Mouse (Mus musculus) CH12F3 (cell line): ENCODE data around the gene Zfp710.
"Not testable (repeated sequence)": the region's sequence is repeated elsewhere in the genome, so short reads cannot be mapped to it uniquely, and the experiment has no call there.

Source experiments
- in situ Hi-C: fragments of 300-500 bp; cut with MboI; formaldehyde crosslinking; loops from 2 replicates; pipeline ENCODE4 v1.14.3; 2020; ENCODE audit warnings: low sequenced_read_pairs

The Zfp710 gene

DNA sequence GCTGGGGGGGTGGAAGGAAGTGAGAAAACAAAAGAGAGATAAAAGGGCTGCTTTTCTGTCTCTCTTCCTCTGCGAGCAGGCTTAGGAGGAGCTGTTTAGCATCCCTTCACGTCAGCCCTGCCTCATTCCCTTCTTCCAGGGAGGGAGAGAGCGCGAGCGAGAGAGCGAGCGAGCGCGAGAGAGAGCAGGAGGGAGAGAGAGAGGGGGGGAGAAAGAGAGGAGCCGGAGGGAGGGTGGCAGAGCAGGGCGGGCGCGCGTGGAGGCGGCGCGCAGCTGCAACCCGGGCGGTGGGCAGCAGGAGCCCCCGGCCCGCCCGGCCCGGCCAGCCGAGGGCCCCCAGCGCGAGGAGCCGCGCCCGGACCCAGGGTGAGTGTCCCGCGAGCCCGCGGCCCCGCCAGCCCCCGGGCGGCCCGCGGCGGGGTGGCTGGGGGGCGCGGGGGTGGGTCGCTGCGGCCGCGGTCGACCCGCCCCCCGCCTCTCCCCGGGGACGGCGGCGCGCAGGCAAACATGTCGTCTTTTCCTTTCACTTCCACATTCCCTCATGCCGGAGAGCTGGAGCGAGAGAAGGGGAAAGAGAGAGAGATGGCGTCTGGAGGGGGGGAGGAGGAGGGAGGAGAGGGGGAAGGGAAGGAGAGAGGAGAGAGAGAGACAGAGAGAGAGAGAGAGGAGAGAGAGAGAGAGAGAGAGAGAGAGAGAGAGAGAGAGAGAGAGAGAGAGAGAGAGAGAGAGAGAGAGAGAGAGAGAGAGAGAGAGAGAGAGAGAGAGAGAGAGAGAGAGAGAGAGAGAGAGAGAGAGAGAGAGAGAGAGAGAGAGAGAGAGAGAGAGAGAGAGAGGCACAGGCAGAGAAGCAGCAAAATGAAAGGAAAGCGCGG, 1.7 kb downstream of the Zfp710 start:
- in situ Hi-C loops: no loop called here

DNA sequence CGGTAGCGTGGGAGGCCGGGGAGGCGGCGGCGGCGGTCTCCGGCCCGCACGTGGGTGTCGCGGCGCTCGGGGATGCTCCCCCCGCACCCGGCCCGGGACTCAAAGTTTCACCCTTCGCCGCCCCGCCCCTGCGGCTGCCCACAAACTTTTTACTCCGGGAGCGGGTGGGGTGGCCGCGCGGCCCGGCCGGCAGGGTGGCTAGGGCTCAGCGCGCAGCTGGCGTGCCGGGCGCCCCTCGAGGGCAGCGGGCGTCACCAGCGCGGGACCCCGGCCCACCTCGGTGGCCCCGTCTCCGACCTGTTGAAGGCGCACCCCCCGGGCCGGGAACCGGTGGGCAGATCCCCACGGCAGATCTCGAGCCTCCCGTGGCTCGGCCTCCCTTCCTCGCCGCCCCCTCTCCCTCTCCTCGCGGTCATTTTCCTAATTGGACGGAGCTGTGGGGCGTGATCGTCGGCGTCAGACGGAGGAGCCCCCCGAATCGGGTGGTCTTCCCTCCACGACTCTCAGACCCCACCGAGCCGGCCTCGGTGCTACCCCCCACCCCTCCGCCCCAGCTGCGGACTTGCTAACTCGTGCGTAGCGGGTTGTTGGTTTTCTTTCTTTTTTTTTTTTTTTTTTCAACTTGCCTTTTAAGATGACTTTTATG, 2.5 kb downstream of the Zfp710 start:
- in situ Hi-C loops: no loop called here

DNA sequence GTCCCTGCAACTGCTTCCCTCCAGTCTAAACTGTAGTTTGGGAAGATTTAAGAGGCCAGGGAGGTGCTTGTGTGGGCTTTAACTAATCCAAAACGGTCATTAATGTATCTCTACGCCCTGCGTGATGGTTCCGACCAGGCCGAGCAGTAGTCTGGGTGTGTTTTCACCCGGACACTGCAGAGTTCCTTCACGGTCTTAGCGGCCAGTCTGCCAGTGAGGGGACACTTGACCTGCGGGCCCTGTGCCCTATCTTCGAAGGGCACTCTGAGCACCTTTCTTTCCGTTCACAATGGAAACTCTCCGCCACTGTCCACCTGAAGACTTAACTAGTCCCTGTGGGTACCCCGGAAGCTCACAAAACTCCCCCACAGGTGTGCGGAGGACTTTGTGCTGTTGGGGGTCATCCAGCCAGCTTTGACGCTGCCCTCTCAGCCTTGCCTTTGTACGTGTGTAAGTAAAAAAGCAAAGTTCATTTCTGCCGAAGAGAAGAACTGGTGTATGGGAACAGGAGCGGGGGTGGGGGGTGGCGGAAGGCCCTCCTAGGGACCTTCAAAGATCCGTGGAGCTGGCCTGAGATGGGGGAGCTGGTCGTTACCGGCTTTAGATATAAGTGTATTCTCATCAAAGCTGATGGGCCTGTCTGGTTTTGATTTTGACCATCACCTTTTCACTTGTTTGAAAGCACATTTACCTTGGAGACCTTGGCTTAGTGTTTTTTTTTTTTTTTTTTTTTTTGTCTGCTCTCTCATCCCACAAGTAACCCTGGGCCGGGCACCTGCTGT, 3.2 kb downstream of the Zfp710 start:
- in situ Hi-C loops: no loop called here

DNA sequence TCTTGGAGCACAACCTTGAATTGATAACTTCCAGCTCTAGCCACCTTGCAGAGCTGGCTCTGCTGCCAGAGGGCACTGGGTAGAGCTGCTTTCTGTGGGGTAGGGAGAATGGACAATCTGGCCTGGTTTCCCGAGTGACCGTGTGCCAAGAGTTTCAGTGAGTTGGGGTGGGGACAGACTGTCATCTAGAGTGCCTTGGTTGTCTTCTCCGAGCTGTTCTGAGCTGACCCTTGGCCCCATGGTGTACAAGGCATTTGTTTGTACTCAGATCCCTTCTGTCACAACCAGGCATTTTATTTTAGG, 3.8 kb downstream of the Zfp710 start:
- in situ Hi-C loops: no loop called here

DNA sequence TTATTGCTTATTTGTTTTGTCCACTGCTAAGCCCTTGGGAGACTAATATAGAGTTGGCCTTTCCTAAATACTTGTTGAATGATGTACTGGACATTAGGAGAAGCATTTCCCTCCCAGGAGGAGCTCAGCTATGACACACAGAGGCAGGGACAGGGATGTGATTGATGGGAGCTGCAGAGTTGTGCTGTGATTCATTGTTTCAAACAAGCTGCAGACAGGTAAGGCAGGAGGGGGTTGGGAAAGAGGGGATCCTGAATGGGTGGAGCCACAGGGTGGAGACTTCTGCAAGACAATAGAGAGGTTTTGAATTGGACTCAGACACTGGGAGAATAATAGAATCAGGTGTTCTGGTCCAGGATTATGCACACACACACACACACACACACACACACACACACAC, 5.4 kb downstream of the Zfp710 start:
- in situ Hi-C loops: no loop called here

GRCm38 (mm10) chr7:80030486-80030885, 5.9 kb downstream of the Zfp710 start:
- in situ Hi-C loops: no loop called here

DNA sequence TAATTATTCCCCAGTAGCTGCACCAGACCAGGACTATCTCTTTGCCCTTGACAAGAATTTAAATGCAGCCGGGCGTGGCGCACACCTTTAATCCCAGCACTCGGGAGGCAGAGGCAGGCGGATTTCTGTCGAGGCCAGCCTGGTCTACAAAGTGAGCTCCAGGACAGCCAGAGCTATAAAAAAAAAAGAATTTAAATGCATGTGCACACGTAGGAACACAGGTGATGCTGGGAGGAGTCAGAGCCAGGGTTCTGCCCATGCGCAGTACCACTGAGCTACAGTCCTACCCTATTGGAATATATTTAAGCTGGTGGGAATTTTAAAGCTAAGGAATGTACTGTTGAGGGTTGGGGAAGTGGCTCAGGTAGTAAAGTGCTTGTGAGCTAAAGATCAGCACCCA, 6.4 kb downstream of the Zfp710 start:
- in situ Hi-C loops: no loop called here

DNA sequence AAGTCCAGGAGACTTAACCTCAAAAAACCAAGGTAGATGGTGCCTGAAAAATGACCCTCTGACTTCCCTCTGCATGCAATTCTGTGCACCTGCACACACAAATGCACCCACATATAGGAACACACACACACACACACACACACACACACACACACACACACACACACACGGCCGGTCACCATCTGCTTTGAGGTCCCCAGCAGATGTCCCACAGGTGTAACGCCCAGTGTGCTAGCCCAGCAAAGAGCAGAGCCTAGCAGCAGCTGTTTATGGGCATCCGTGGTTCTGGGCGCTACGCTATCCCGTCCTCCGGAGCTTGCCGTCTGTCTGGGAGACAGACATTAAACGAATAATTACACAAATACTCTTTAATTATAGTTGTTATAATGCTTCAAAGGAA, 6.9 kb downstream of the Zfp710 start:
- in situ Hi-C loops: no loop called here

- in situ Hi-C loops: no loop called here
Measured at GRCm38 (mm10) chr7:80032216-80033052, 7.8 kb downstream of the Zfp710 start.

DNA sequence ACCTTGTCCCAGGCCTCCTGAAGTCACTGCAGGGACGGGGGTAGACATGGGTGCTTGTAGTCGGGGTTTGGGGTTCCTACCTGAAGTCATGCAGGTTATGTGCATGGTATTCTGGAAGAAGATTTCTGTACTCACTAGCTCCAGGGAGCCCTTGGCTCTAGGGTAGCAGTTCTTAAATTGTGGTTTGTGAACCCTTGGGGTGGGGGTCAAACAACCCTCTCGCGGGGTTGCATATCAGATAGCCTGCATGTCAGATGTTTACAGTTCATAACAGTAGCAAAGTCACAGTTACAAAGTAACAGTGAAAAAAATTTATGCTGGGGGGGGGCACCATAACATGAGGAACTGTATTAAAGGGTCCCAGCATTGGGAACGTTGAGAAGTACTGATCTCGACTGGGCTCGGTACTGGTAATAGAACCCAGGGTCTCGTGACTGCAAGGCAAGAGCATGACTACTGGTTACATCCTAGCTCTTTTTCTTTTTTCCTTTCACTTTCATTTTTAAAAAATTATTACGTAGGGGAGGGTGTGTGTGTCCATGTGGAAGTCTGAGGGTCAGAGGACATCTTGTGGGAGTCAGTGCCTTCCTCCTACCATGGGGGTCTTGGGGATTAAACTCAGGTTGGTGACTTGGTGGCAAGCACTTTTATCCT, 8.6 kb downstream of the Zfp710 start:
- in situ Hi-C loops: no loop called here

DNA sequence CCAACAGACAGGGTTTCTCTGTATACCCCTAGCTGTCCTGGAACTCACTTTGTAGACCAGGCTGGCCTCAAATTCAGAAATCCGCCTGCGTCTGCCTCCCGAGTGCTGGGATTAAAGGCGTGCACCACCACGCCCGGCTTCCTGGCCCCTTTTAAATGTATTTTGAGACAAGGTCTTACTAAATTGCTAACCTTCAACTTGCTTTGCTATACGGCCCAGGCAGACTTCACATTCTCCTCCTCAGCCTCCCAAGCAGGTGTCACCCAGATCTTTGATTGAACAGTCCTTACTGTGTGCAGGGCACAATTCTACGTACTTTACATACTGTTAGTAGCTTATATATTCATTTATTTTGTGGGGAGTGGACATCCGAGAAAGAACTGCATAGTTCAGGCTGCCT, 9.2 kb downstream of the Zfp710 start:
- in situ Hi-C loops: no loop called here

- in situ Hi-C loops: no loop called here
Measured at GRCm38 (mm10) chr7:80035086-80035485, 10.5 kb downstream of the Zfp710 start.

DNA sequence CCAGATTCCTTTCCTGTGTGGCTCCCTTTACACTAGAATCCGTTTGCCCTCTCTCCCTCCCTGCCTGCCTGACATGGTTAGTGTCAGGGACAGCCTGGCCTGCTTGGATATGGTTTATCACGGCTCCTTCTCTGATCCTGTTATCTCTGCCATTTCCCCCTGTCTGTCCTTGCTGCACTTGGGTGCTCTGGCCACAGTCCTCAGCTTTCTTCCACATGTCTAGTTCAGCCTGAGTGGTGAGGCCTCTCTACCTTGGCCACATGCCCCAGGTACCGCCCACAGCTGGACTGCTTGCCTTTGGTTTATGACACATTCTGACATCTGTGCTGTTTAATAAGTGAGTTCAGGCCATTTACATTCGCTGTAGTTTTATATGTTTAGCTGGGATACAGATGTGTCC, 11.1 kb downstream of the Zfp710 start:
- in situ Hi-C loops: no loop called here

DNA sequence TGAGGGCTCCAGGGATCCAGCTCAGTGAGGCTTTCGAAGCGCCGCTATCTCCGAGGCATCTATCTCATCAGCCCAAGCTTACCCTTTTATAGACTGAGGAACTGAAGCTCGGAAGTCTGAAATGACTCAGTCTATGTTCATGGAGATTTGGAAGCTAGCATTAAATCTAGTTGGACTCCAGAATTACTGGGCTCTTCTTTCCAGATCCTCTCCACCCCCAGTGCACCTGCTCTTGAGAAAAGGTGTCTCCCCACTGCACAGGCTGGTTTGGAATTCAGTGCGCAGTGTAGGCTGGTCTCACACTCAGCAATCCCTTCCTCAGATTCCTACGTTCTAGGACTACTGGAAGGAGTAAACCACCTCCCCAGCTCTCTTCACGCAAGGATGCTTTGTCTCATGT, 15.1 kb downstream of the Zfp710 start:
- in situ Hi-C loops: no loop called here

DNA sequence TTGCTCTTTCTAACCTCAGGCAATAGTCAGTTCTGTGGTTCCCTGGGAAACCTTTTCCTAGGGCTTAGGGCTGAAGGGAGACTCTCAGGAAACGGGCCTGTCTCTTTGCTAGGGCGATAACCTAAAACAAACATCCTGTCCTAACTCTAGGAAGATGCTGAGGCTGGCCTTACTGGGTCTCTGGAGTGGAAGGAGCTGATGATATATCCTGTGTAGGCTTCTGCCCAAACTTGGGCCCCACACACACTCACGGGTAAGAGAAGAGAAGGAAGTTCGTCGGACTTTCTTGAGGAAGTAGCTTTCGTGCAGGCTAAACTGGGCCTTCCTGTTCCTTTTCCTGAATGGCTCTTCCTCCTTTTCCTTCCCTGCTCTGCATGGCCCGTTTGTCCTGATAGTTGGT, 19.6 kb downstream of the Zfp710 start:
- in situ Hi-C loops: no loop called here

DNA sequence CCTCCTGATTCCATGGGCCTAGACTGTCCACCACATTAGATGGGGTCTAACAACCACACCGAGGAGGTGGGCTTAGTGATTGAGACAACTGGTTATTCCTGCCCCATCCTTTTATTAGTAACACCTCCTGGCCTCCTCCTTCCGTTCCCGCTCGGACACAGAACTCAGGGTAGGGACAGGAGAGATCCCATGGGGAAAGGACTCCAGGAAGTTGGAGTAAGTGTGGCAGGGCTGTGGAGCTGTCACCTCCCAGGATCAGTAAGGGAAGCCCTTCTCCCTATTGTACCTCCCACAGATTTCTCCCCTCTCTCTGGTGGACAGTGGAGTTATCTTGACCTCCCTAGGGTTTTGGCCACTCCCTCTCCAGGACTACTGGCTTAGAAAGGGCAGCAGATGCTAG, 22.4 kb downstream of the Zfp710 start:
- in situ Hi-C loops: no loop called here

DNA sequence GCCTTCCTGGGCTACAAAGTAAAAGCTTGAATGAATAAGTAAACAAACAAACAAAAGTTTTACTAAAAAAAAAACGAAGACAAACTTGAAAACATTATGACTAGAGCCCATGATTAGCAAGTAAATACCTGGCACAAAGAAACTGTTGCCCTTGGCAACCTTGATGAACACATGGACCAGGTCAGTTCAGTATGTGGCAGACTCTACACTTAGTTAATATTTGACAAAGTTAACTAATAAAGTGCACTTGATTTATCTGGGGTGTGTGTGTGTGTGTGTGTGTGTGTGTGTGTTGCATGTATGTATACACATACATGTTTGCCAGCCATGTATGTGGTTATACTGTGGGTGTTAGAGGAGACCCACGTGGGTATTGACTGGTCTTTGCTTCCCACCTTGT, 25.1 kb downstream of the Zfp710 start:
- in situ Hi-C loops: no loop called here

GRCm38 (mm10) chr7:80050382-80050781, 25.8 kb downstream of the Zfp710 start:
- in situ Hi-C loops: not testable (repeated sequence)

DNA sequence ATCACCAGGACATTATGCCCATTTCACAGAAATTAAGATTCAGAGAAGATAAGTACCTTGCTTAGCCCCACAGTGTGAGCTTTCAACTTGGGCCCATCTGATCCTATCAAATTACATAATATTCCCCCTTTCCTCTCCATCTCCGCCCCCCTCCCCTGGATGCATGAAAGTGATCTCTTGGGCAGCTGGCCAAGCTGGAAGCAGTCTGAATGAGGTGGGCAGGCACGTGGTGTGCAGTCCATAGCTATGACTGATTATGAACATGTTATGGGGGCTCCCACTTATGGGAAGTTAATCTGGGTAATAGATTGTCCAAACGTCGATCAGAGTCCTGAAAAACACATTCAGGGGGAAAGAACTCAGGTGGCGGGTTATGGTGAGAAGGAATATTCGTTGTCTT, 27.2 kb downstream of the Zfp710 start:
- in situ Hi-C loops: no loop called here

DNA sequence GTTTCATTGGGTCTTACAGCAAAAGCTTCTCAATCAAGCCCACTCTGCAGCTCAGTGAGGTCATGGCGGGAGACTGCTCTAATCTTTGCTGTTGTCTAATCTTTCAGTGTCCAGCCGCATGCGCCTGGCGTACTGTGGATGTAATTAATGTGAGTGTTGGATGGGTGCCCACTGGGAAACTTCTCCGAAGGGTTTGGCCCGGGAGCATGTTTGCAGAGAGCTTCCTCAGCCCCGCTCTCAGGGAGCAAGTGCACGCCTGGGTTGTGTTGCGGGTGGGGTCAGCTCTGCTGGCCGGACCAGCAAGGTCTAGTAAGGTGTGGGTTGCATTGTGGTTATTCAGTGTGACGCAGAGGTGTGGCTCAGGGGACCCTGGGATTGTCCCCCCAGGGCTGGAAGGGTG, 27.6 kb downstream of the Zfp710 start:
- in situ Hi-C loops: no loop called here

- in situ Hi-C loops: no loop called here
Measured at GRCm38 (mm10) chr7:80053147-80053546, 28.5 kb downstream of the Zfp710 start.
